Mouse (Mus musculus): ENCODE data around the gene Gm42669.

Gm42669 gene

DNA sequence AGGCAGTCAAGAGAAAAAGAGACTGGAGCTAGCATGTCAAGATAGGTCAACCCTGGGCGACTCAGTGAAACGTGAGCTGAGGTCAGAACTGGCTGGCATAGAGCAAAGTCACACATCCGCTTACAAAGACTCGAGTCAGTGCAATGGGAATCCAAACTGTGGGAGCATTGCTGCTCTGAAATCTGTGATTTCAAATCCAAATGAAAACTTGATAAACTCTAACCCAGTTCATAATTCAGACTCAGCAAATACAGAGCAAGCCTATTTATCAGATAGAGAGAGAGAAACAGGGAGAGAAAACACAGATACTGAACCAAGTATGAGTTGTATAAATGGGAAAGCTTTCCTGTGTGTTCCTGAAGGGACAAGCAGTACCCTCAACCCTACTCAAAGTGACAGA is at the start of gene Gm42669:
TSS of gene Gm42669 (plus strand) at position 301 of the 400 bp plus-strand sequence.
- no peak for DNase-seq (ENCODE audit: low read depth, low spot score)

DNA sequence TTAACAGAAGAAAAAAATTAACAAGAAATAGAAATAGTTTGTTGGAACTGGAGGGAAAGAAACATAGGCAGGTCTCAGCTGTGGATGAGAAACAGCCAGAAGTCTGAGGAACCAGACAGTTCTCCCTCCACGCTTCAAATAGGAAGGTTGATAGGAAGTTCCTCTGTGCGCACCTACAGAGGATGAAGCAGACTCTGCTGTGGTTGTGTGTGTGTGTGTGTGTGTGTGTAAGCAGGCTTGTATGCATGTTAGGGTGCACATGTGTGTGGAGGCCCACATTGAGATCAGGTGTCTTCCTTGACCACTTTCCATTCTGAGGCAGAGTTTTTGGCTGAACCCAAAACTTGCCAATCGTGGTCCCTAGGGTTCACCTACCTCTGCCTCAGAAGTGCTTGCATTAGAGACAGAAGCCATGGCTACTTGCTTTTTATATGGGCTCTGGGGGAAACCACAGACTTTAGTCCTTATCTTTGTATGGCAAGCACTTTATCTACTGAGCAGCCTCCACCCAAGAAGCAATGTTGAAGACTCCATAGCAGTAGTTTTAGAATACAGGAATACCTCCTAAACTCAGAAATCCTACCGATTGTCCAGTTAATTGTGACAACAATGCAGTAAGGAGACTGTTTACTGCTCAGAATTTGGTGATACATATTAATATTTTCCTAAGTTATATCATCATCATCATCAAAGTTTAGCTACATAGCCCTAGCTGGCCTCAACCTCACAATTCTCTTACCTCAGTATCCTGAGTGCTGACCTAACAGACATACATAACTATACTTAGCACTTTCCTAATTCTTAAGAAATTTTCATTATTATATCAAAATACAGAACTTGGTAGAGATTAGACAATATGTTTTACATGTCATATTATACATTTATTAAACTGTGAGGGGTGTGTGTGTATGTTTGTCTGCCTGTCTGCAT is 45.0 kb upstream of the Gm42669 start:
- DNase-seq (ENCODE audit: low read depth, low spot score) = no peak

DNA sequence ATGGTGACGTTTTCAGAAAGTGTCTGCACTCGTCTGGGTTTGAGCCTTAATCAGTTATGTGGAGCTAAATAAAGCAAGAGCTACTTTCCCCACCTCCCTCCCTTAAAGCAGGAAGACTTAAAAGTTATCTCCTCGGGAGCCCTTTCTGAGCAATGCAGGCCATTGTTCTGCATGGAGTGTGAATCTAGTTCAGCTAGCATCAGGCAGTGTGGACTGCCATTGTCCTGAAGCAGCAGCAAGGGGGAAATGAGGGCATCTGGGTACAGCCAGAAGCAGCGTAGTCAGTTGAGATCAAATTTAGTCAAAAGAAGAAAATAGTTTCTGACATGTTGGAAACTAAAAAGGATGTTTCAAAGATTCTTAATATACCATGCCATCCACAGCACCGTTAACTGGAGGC is 40.9 kb upstream of the Gm42669 start:
- DNase-seq (ENCODE audit: low read depth, low spot score) = no peak

DNA sequence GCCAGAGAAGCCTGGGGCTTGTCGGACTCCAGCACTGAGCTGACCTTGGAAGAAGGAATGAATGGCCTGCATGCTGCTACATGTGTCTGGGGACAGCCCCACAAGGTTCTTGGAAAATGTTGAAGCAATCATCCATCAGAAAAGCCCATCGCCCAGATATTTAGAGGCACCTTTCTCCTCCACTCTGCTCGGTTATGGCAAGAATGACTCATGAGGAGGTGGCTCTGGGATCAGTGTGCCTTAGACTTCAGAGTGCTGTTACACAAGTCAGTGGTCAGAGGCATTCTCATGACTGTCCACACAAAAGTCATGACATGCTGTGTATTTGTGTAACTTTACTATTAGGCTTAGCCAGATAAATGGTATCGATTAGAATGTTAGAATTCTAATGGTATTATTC is 40.3 kb upstream of the Gm42669 start:
- DNase-seq (ENCODE audit: low read depth, low spot score) = no peak

DNA sequence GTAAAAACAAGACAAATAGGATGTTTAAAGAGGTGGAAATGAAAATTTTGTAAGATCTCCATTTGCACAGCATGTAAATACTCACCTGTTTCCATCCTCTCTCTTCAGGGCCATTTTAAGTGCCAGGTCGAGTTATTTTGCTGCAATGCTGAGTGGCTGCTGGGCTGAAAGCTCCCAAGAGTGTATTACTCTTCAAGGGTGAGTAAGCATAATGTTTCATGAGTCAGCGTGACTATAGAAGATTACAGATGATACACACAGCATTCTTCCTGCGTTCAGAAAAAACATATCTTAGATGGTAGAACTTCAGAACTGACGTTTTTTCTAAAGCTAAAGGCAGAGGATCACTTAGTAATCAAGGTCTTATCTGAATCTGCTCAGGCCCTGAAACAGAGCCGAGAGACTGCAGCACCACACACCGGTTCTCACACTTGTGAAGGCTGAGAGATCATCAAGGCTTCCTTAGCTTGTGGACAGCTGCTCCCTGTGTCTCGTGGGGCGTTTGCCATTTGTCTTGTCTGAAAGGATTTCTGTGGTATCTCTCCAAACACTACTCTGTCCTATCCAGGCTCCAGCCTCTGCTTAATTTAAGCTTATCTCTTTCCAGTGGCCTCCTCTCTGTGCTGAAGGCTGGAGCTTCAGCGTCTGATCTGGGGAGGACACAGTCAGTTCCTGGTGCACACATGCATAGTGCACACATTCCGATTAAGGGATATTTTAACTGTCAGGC is 36.7 kb upstream of the Gm42669 start:
- no peak for DNase-seq (ENCODE audit: low read depth, low spot score)

DNA sequence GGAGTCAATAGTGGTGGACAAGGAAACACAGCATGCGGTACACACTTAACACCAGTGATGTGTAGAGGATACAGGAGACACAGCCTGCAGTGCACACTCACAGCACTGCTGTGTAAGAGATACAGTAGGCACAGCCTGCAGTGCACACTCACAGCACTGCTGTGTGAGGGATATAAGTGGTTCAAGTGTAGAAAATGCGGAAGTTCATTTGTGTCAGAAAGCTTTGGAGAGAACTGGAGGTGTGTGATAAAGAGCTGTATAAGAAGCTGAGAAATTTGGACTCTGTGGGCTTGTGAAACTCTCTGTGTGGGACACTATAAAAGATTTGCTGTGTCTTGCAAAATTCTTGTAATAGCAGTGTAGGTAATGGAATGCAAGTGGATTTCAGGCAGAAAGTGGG is 27.2 kb upstream of the Gm42669 start:
- DNase-seq (ENCODE audit: low read depth, low spot score) = no peak

DNA sequence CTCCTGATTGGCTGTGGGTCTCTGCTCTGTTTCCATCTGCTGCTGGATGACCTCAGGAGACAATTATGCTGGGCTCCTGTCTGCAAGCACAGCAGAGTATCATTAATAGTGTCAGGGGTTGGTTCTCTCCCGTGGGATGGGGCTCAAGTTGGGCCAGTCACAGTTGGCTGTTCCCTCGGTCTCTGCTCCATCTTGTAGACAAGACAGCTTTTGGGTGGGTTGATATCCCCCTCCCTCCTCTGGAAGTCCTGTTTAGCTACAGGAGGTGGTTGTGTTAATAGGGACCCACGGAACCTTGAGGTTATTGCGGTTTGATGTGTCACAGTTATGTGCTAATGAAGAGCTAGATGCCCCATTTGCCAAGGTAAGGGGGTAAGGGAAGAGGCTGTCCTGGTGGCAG is 18.4 kb upstream of the Gm42669 start:
- no peak for DNase-seq (ENCODE audit: low read depth, low spot score)

DNA sequence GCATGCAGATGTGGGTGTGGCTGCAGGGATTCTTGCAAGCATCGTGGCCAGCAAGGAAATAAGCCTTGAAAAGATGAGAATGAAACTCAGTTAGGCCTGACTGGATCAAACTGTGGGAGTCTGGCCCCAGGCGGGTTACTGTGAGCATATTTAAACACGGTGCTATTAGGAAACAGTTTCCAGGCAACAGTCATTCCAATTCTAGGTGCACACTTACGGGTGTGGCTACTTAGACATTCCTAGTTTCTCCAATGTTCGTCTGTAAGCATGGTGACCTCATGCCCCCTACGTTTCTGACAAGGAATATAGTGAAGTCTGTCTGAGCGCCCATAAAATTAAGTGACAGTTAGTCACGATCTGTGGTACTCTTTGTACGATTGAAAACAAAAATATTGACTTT is 16.4 kb upstream of the Gm42669 start:
- no peak for DNase-seq (ENCODE audit: low read depth, low spot score)

DNA sequence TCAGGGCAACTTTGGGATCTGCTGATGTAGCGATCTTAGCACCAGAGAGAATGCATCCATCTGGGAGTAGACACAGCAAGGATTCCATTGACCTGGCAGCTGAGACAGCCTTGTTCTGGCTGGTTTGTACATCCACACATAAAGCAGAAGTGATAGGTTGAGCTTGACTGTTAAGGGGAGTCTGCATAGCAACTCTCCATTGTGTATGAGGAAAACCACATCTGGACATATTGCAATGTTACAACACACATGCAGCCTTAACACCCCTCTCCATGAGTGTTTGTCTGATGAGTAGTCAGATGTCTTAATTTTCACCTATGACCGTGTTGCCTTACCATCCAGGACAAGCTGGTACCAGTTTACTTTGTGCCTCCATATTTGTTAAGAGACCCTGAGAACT is 14.9 kb upstream of the Gm42669 start:
- DNase-seq (ENCODE audit: low read depth, low spot score) = no peak

DNA sequence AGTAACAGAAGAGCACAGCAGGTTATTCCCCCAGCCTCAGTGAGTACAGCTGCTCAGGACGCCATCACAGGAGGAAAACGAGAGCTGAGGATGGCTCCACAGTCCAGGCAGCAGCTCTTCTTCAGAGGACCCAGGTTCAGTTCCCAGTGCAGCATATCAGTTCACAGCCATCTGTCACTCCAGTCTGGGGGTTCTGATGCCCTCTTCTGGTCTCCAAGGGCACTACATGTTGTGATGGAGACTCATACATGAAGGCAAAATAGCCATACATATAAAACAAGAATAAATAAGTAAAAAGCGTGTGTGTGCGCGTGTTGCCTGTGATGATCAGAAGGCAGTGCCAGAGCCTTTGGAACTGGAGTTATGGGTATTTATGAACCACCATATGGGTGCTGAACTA is 12.7 kb upstream of the Gm42669 start:
- DNase-seq (ENCODE audit: low read depth, low spot score) = no peak

DNA sequence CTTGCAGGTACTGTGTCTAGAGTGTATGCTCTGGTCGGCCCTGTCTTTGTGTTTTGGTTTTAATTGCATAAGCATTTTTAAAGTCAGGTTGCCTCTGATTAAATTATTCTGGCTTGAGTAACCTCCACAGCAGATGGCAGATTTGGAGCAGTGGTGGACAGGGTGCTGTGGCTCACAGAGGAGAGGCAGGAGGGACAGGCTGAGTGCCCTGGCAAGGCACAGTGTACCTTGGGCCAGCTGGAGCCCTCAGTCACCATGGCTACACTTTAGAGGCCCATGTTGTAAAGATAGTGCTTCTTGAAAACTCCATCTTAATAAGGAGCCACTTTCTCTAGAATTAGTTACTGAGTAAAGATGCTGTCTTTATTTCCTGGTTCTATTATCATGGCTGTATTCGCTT is 11.4 kb upstream of the Gm42669 start:
- DNase-seq (ENCODE audit: low read depth, low spot score) = no peak

DNA sequence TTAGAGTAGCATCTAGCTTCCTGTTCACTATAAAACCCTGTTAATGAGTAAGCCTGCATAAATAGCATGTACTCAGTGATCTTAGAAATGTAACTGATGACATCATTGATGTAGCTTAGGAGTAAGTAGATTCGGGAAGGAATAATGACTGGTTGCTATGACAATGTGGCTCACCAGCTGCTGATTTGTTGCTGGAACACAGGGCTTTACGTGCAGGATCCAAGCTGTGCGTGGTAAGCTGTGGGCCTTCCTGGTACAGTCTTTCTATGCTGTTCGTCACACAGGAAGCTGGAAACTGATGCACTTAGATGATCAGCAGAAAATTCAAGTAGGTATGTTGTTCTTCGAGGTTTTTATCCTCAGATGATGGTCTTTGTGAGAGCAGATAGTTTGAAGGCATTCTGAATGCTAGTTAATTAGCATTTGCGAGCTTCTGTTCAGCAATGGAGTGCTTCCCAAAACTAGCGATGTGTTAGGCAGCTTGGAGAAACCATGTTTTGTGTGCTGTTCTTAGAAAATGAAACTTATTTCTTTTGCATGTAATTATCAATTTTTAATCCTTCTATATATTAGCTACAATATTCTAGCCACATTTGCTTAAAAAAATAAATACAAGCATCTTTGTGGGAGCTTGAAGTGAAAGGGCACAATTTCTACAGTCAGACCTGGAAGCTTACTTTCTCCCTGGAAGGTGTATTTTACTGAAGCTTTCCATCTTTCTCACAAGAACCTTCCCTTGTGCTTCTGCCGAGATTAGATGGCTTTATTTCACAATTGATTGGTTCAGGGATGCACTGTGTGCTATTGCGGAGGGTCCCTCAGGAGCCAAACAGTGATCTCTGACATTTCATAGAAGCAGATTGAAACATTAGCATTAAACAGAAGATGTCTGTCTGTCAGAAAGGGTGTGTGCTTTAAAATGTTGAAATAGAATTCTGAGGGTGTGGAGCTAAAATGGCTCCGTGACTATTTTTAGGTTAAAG is 9.6 kb upstream of the Gm42669 start:
- DNase-seq (ENCODE audit: low read depth, low spot score) = peak; percentile 16

DNA sequence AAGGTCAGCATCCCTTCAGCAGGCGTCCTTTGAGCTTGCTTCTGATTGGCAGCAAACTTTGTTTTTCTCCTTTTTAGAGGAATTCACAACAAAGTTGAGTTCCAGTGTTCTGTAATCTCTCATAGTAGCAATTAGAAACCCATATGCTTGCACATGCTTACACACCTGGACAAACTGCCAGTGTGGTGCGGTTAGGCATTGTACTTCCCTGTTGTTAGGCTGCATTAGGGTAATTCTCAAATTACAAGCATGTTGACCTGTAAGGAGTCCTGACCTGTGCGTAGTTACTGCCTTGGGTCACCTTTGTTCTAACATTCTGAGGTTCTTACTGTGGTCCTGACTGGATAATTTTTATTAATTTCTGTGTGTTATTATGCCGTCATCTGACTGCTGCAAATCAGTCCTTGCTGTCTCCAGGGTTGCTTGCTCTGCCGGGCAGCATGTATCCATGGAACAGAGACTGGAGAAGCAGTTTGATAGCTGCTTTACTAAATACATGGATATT is 8.6 kb upstream of the Gm42669 start:
- no peak for DNase-seq (ENCODE audit: low read depth, low spot score)

DNA sequence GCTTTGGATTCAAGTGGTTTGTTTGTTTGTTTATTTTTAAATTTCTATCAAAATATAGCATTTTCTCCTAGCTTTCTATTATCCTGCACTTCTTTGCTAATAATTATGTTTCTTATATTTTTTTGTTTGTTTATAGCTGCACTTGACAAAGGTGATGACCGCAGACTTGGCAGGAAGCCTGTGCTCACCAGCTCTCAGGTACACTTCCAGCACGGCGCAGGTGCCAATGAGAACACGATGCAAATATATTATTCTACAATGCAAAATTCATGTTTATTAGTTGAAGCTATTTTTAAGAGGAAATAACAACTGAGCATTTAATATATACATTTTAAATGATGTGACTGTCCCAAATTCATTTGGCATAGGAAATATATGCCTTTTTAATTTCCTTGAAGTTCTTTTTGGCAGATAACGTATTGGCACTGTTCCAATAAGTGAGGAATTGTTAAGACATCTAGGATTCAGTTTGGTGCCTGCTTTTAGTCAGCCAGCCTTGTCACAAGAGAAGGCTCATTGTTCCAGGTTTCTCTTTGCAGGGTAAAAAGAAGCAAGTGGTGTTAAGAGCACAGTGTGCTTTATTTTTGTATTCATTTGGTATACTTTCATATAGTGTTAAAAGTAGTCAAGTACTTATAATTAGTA is 7.4 kb upstream of the Gm42669 start:
- no peak for DNase-seq (ENCODE audit: low read depth, low spot score)

DNA sequence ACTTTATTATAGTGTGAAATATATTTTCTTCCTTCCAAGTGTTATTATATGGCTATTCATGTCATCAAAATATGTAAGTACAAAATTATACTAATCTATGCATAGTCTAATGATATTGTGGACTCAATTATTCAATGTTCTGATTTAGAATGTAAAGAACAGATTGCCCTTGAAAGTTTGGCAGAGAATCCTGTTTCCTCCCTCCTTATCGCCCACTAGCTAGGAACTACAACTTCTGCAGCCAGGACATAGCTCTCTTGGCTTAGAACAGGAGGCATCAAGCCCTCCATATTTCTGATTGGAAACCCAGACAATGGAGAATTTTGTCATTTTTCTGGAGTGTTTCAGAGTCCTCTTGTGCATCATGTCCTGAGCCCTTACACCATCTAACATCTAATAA is 6.7 kb upstream of the Gm42669 start:
- no peak for DNase-seq (ENCODE audit: low read depth, low spot score)

DNA sequence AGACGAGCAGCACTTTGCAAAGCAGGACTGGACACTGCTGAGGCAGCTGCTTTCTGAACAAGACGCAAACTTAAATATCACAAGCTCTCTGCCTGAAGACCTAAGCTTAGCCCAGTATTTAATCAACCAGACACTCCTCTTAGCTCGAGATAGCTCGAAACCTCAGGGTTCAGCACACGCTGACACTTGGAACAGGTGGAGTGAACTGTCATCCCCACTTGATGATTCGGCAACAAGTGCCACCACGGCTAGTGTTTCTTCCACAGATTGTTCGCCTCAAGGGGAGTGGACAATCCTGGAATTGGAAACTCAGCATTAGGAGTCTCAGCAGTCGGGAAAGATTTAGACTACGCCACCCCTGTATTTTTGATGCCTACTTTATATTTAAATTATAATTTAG is 3.1 kb downstream of the Gm42669 start:
- no peak for DNase-seq (ENCODE audit: low read depth, low spot score)

DNA sequence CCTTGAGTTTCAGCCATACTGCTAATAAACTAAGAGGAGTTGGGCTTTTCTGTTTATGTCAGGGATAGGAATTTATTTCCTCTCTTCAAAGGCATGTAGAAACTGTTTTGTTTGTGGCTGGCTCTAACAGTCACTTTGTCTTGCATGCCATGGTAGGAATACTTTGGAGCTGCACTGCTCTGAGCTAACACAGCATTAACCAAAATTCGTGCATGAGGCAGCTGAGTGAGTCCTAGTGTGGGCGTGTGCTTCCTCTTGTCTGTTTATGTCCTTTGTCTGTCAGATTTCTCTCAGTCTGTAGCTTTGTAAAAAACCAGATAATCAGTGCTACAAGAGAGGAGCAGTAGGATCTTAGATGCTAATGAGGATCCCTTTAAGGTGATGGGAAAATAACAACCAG is 3.9 kb downstream of the Gm42669 start:
- no peak for DNase-seq (ENCODE audit: low read depth, low spot score)

DNA sequence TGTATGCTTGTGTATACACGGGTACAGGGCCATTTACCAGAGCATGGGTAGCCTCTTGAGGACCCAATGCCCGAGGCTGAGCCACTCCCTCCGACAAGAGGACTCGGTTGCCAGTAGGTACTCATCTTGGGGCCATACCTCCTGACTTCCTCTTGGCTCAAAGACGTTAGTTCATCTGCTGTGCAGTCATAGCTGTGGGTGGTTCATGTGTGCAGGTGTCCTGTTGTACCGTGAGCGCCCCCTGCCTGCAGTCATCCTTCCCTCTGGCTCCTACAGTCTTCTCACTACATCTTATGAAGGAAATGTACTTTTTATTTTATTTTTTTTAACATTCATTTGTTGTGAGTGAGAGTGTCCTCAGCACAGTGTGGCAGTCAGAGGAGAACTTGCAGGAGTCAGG is 6.2 kb downstream of the Gm42669 start:
- DNase-seq (ENCODE audit: low read depth, low spot score) = no peak

DNA sequence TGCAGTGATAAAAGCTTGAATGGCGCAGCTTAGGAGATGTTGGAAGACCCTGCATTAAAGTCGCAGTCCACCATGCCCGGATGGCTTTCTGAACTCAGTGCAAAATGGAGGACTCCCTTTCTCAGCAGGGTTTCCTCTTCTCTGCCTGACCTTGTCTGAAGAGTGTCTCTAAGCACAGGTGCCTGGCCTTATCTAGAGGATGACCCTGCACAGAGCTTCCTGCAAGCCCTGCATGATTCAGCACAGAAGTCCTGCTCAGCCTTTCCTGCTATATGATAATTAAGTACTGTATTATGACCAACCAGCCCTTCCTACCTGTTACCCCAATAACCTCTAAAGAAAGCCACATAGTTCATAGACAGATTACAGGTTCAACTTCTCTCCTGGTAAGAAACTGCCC is 8.0 kb downstream of the Gm42669 start:
- DNase-seq (ENCODE audit: low read depth, low spot score) = no peak

DNA sequence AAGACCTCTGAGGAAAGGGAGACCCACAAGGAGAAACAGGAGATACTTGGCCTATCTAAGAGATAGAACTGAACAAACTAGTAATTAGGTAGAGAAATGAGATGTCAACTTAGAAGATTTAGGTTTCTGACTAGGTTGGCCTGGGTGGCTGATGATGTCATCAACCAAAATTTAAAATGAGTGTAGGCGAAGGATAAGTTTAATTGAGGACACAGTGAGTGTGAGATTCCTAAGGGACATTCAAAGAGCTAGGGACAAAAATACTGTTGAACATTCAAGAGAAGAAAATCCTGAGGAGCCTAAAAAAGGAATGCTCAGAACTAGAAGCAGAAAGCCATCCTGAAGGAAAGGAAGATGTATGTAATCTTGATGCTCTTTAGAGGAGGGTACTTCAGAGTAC is 8.7 kb downstream of the Gm42669 start:
- no peak for DNase-seq (ENCODE audit: low read depth, low spot score)

DNA sequence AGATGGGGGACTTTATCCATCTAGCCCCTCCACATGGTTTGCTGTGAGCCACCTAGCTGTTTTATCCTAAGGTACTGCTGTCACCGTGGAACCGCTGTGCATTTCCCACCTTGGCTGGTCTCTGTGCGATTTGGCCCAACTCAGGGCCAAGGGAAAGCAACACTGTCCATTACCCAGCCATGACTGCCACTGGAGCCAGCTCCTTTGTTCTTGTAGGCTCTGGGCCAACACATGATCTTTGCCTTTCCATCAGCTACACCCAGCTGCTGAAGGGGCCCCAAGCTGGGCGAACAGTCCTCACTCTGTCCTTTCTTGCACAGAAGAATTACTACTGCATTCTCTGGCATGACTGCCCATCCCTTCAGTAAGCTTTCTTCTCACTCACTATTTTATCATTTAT is 11.2 kb downstream of the Gm42669 start:
- no peak for DNase-seq (ENCODE audit: low read depth, low spot score)
